Mouse (Mus musculus) gastrocnemius, postnatal 4 days (tissue): Measurements from ENCODE around the gene Gm3298. TPM values are rescaled to one million over a fixed set of nuclear protein-coding genes. Genes with fewer than 3 reads are reported as not detected.
"Not testable (repeated sequence)": the region's sequence is repeated elsewhere in the genome, so short reads cannot be mapped to it uniquely, and the experiment has no call there.

Source experiments
- DNase-seq, 2 experiments: peaks; one replicate each; pipeline ENCODE4 v3.0.0; 2021 to 2022; ENCODE audit warnings: low spot score in 2 of 2, mixed read lengths in 2 of 2
- long read RNA-seq, 2 experiments: library from polyadenylated mRNA; stranded (forward); transcript quantifications; one replicate each; pipeline ENCODE4 v2.0.0; 2021
- total RNA-seq, 2 experiments: library from RNA; stranded (reverse); gene quantifications; 2 replicates each; pipeline ENCODE4 v1.2.3; 2021

The Gm3298 gene
- not detected for total RNA-seq
- long read RNA-seq, experiment 1: 0 reads
- long read RNA-seq, experiment 2: 0 reads

DNA sequence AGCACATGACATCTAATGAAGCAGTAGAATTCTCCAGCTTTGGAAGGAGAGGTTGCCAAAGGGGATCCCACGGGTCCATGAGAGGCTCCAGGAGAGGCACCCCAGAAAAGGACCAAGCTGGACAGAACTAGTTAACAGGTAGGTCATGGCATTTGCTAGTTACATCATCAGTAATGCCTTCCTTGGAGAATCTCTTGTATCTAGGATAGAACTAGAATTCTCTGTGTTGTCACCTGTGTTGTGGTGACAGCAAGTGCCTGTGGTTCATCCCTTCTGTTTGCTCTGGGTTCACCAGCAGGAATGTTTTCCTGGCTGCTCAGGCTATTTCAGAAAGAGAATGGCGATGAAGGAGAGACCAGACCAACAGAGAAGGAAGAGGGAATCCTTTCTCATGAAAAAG is at the start of gene Gm3298:
TSS of gene Gm3298 (plus strand) at position 301 of the 400 bp plus-strand sequence.
- DNase-seq: not testable (repeated sequence)

DNA sequence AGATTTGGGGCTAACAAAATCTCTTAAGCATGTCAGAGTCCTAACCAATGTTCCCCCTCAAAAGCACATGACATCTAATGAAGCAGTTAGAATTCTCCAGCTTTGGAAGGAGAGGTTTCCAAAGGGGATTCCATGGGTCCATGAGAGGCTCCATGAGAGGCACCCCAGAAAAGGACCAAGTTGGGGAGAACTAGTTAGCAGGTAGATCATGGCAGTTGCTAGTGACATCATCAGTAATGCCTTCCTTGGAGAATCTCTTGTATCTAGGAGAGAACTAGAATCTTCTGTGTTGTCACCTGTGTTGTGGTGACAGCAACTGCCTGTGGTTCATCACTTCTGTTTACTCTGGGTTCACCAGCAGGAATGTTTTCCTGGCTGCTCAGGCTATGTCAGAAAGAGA is 32.1 kb upstream of the Gm3298 start, which contains the start of gene Gm8297:
TSS of gene Gm8297 (plus strand) at position 301 of the 400 bp plus-strand sequence.
- not testable (repeated sequence) for DNase-seq

DNA sequence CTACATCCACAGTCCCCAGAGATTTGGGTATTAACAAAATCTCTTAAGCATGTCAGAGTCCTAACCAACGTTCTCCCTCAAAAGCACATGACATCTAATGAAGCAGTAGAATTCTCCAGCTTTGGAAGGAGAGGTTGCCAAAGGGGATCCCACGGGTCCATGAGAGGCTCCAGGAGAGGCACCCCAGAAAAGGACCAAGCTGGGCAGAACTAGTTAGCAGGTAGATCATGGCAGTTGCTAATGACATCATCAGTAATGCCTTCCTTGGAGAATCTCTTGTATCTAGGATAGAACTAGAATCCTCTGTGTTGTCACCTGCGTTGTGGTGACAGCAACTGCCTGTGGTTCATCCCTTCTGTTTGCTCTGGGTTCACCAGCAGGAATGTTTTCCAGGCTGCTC is 34.6 kb downstream of the Gm3298 start, which contains the start of gene 4930555G01Rik:
TSS of gene 4930555G01Rik (plus strand) at position 301 of the 400 bp plus-strand sequence.
- not testable (repeated sequence) for DNase-seq

Other genes starting within 250 kb of the Gm3298 start
- not detected for gene Gm9602, start 239.6 kb upstream of the Gm3298 start, total RNA-seq
- not detected for gene Gm3269, start 177.8 kb upstream of the Gm3298 start, total RNA-seq
- gene Gm3264, start 160.3 kb upstream of the Gm3298 start, total RNA-seq: 1 to 10 TPM; 6.1 to 8.6 TPM
- gene Gm3278, start 123.5 kb upstream of the Gm3298 start, total RNA-seq: not detected
- gene Gm8297, start 32.0 kb upstream of the Gm3298 start, total RNA-seq: not detected
- not detected for gene 4930555G01Rik, start 34.7 kb downstream of the Gm3298 start, total RNA-seq
- under 1 TPM; 0.74 to 0.78 TPM for gene Gm8281, start 55.1 kb downstream of the Gm3298 start, total RNA-seq
- gene Gm8279, start 115.6 kb downstream of the Gm3298 start, total RNA-seq: not detected
- gene Gm3317, start 148.6 kb downstream of the Gm3298 start, total RNA-seq: not detected
- gene Gm8271, start 169.9 kb downstream of the Gm3298 start, total RNA-seq: not detected
- not detected for gene Gm3526, start 244.7 kb downstream of the Gm3298 start, total RNA-seq